Mouse (Mus musculus): ENCODE data around the gene Agr2.

Agr2 gene

GRCm38 (mm10) chr12:36019572-36019971, 26.9 kb downstream of the Agr2 start:
- ChIA-PET CTCF (interaction anchor here in 2 of 4 experiments (0.6 kb wide), 2 partner anchors 28 to 52 kb away, joined by 4 to 6 read pairs; no protein-coding TSS in a partner anchor), POLR2A (interaction anchor here in 3 of 4 experiments (0.6 to 1.6 kb wide), 4 partner anchors 10 to 42 kb away, joined by 3 to 7 read pairs (median 4); no protein-coding TSS in a partner anchor)

GRCm38 (mm10) chr12:36020081-36020480, 27.4 kb downstream of the Agr2 start:
- ChIA-PET POLR2A (interaction anchor here in 3 of 4 experiments (0.6 to 2.0 kb wide), 11 partner anchors 9 to 583 kb away, joined by 3 to 8 read pairs (median 4); partner anchors contain the start of gene Tspan13 (in 1 of the 3)), CTCF (interaction anchor here in 2 of 4 experiments (0.6 kb wide), 2 partner anchors 28 to 52 kb away, joined by 4 to 6 read pairs; no protein-coding TSS in a partner anchor)

- ChIA-PET POLR2A (interaction anchor here in 3 of 4 experiments (0.7 to 2.0 kb wide), 9 partner anchors 9 to 189 kb away, joined by 3 to 8 read pairs (median 4); partner anchors contain the start of gene Tspan13 (in 1 of the 3)), CTCF (interaction anchor here in 1 of 4 experiments (0.7 kb wide), 1 partner anchor 22 kb away, joined by 6 read pairs; no protein-coding TSS in a partner anchor)
These were observed 28.0 kb downstream of the Agr2 start for GRCm38 (mm10) chr12:36020710-36021109.

- ChIA-PET CTCF (interaction anchor here in 2 of 4 experiments (0.7 kb wide), 2 partner anchors 130 to 383 kb away, joined by 3 to 25 read pairs; no protein-coding TSS in a partner anchor), POLR2A (interaction anchor here in 3 of 4 experiments (0.7 to 2.2 kb wide), 5 partner anchors 10 to 130 kb away, joined by 3 to 14 read pairs (median 5); partner anchors contain the start of genes Tspan13 (in 2 of the 3) and Ankmy2 (in 1 of the 3))
These were observed 33.4 kb downstream of the Agr2 start for GRCm38 (mm10) chr12:36026126-36026525.

DNA sequence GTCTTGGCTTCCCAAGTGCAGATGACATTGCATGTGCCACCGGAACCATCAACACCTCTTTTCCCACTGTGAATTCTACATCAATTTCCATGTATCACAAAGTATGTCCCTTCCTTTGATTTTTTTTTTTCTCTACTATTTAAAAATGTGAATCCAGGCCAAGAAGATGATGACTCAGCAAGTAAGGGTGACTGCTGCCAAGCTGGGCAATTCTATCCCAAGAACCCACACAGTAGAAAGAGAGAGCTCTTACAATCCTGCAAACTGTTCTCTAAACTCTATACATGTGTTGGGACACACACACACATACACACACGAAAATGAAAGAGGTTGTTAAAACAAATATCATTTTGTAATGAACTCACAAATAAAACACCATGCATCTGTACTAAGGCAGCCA, 34.5 kb downstream of the Agr2 start:
- CTCF ChIA-PET, result interaction anchor here in 1 of 4 experiments (0.7 kb wide), 2 partner anchors 19 kb away, joined by 3 read pairs; no protein-coding TSS in a partner anchor

DNA sequence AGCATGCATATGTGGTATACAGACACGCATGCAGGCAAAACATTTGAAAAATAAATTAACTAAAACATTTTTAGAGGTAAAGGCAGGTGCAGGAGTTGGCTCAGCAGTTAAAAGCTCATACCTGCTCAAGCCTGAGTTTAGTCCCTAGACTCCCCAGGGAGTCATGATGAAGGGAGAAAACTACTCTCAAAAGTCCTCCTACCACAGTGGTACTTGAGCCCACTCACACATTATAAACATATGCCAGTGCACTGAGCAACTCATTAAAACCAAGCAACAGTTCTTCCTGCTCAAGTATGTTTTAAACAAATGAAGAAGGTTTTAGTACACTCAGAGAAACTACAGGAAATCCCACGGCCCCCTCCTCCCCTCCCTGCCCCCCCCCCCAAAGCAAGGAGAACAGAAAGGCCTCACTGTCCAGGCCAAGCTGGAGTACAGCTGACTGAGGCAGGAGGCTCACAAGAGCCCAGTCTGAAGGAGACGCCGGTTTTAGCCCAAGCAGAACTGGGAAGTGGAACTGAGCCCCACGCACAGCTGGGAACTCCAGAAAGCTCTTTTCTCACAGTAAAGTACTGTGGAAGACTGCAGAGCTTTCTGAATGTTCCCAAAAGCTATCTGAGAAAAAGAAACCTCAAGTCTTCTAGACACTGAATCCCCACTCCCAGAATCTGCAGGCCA, 36.4 kb downstream of the Agr2 start:
- POLR2A ChIA-PET, result interaction anchor here in 2 of 4 experiments (1.2 to 2.8 kb wide), 3 partner anchors 8 to 12 kb away, joined by 4 to 20 read pairs (median 5); partner anchors contain the start of gene Tspan13 (in 1 of the 2)
- CTCF ChIA-PET, result interaction anchor here in 2 of 4 experiments (0.5 to 0.8 kb wide), 3 partner anchors 12 to 1273 kb away, joined by 3 to 4 read pairs (median 3); no protein-coding TSS in a partner anchor

More for the DNA sequence above, 34.5 kb downstream of the Agr2 start:
- POLR2A ChIA-PET, result interaction anchor here in 3 of 4 experiments (0.6 to 2.2 kb wide), 5 partner anchors 9 to 120 kb away, joined by 3 to 14 read pairs (median 4); partner anchors contain the start of gene Tspan13 (in 1 of the 3)

DNA sequence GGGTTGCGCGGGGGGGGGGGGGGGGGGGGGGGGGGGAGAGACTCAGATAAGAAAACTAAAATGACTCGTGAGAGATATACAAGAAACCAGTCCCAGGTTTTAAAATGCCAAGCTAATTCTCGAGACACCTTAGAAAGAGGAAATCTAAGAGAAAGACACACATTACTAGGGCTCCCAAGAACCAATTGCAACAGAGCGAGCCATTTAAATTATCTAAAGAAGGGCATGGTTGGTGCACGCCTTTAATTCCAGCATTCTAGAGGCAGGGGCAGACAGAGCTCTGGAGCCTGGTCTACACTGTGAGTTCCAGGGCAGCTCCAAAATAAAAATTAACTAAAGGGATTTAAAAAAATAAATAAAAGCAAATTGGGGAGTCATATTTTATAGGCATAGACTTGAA, 37.0 kb downstream of the Agr2 start:
- POLR2A ChIA-PET, result interaction anchor here in 2 of 4 experiments (1.2 to 2.8 kb wide), 3 partner anchors 9 to 11 kb away, joined by 4 to 20 read pairs (median 5); partner anchors contain the start of gene Tspan13 (in 1 of the 2)
- CTCF ChIA-PET, result interaction anchor here in 1 of 4 experiments (0.6 to 0.8 kb wide), 2 partner anchors 12 to 183 kb away, joined by 3 read pairs; no protein-coding TSS in a partner anchor

DNA sequence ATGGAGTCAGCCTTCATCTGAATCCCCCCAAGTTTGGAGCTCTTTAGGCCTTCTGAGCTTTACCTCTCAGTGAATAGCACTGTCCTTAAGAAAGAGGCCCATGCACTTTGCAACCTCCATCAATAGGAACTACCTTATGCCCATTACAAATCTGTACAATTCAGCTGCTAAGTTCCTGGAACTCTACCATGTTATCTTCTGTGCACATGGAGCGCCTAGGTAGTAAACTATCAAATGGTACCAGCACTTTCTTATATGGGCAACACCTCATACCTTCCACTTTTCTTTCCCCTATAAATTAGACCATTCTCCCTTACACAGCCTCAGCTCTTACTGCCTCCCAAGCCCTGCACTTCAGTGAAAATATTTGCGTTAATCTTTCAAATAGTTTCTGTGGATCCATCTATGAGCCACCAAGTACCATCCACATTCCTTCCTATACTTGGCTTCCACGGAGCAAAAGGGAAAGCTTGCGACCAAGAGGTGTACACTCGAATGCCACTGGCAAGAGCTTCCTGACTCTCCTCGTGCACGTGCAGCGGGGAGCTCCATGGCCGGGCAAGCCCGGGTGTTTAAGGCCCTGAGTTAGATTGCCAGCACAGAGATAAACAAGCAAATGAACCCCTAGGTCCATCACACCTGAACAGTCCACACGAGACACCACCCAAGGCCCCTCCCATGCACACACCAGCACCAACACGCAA, 38.1 kb downstream of the Agr2 start:
- CTCF ChIA-PET, result interaction anchor here in 2 of 4 experiments (0.6 kb wide), 2 partner anchors 10 to 32 kb away, joined by 3 to 4 read pairs; no protein-coding TSS in a partner anchor
- POLR2A ChIA-PET, result interaction anchor here in 3 of 4 experiments (0.6 to 2.8 kb wide), 8 partner anchors 9 to 874 kb away, joined by 3 to 20 read pairs (median 4); partner anchors contain the start of gene Tspan13 (in 2 of the 3)

- CTCF ChIA-PET, result interaction anchor here in 1 of 4 experiments (0.5 kb wide), 1 partner anchor 9 kb away, joined by 4 read pairs; no protein-coding TSS in a partner anchor
- POLR2A ChIA-PET, result interaction anchor here in 1 of 4 experiments (2.6 kb wide), 1 partner anchor 9 kb away, joined by 12 read pairs; the partner anchor contains the start of gene Tspan13
These were observed 39.7 kb downstream of the Agr2 start for GRCm38 (mm10) chr12:36032419-36032818.

- CTCF ChIA-PET, result no interaction called here
These were observed 42.8 kb downstream of the Agr2 start for GRCm38 (mm10) chr12:36035501-36035900.

GRCm38 (mm10) chr12:36036121-36036520, 43.4 kb downstream of the Agr2 start:
- ChIA-PET CTCF (interaction anchor here in 1 of 4 experiments (0.6 kb wide), 1 partner anchor 510 kb away, joined by 3 read pairs; no protein-coding TSS in a partner anchor), POLR2A (interaction anchor here in 3 of 4 experiments (0.6 to 2.9 kb wide), 4 partner anchors 9 to 120 kb away, joined by 3 to 14 read pairs (median 4); partner anchors contain the start of gene Ankmy2 (in 1 of the 3))

More at GRCm38 (mm10) chr12:36035501-36035900, 42.8 kb downstream of the Agr2 start:
- POLR2A ChIA-PET, result interaction anchor here in 3 of 4 experiments (0.6 to 2.9 kb wide), 6 partner anchors 9 to 121 kb away, joined by 3 to 14 read pairs (median 3); partner anchors contain the start of gene Ankmy2 (in 1 of the 3)

DNA sequence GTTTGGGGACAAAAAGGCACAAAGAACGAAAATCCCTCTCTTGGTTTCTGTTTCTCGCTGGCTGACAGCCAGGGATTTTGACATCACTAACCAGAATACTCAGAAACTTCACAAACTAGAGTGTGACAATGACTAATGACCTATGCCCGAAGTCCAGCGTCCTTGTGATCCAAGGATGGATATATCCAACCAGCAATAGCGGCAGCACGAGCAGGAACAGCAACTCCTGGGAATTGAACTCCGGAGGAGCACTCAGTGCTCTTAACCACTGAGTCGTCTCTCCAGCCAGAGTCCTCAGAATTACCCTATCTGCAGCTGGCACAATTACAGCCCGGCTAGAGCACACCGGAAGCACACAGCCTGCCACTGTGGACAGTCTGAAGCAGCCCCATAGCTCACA, 44.1 kb downstream of the Agr2 start:
- CTCF ChIA-PET, result no interaction called here
- POLR2A ChIA-PET, result interaction anchor here in 1 of 4 experiments (2.9 kb wide), 1 partner anchor 10 kb away, joined by 14 read pairs; no protein-coding TSS in a partner anchor

DNA sequence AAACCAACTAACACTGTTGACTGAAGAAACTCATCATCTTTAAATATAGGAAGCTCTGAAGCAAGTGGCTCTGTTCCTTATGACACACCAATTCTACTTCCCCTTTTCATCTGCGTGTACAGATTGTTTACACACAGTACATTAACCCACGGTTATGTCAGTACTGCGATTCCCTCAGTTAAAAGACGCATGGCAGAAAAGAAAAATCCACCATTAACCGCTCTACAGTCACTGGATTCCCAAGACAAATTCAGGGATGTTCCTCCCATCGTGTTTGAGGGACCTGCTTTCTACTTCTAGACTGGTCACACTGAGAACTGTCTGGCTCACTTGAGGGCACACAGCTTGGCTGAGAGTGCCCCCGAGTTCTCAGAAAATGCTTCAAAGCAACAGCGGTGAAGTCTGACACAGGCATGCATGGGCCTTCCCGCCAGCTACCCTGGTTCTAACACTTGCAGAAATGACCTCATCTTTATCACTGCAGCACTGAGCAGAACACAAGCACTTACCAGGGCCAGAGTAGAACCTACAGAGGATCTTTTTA, 46.9 kb downstream of the Agr2 start:
- POLR2A ChIA-PET, result interaction anchor here in 2 of 4 experiments (1.2 to 3.7 kb wide), 2 partner anchors 9 kb away, joined by 3 to 20 read pairs; no protein-coding TSS in a partner anchor
- CTCF ChIA-PET, result interaction anchor here in 1 of 4 experiments (0.7 kb wide), 1 partner anchor 174 kb away, joined by 3 read pairs; no protein-coding TSS in a partner anchor

GRCm38 (mm10) chr12:36040571-36041280, 48.0 kb downstream of the Agr2 start:
- ChIA-PET POLR2A (interaction anchor here in 3 of 4 experiments (0.6 to 3.7 kb wide), 17 partner anchors 9 to 1106 kb away, joined by 3 to 24 read pairs (median 5); partner anchors contain the start of genes Ankmy2 (in 2 of the 3) and Bzw2 (in 2 of the 3)), CTCF (interaction anchor here in 3 of 4 experiments (0.6 to 0.9 kb wide), 4 partner anchors 10 to 173 kb away, joined by 3 read pairs; no protein-coding TSS in a partner anchor)

GRCm38 (mm10) chr12:36041281-36041589, 48.5 kb downstream of the Agr2 start:
- POLR2A ChIA-PET, result interaction anchor here in 3 of 4 experiments (0.6 to 3.7 kb wide), 18 partner anchors 9 to 1076 kb away, joined by 3 to 24 read pairs (median 5); partner anchors contain the start of genes Ankmy2 (in 2 of the 3) and Bzw2 (in 2 of the 3)
- CTCF ChIA-PET, result interaction anchor here in 3 of 4 experiments (0.6 to 0.9 kb wide), 4 partner anchors 10 to 58 kb away, joined by 3 to 4 read pairs (median 3); no protein-coding TSS in a partner anchor

DNA sequence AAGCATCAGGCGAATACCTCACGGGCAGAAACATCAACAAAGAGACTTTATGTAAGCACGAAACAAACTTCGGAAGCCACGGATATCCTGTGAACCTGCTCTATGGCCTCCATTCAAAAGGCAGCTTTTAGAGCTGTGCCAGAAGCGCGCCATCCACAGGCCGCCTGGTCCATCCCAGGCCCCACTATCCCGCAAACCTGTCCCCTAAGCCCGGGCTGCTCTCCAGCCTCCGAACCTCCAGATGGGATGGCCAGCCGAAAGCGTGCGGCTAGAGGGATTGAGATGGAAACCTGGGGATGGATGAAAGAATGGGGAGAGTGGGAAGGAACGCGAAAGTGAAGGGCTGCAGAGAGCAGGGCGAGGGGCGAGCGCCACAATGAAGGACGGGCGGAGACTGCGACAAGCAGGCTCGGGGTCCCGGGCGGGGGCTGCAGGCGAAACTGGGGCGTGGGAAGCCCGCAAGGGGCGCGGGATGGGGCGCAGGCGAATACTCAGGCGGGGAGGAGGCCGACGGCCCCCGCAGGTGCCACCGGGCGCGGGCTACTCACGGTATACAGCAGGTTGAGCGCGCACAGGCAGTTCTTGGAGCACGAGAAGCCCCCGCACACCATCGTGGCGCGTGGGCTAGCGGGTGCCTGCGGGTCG, 49.1 kb downstream of the Agr2 start:
- ChIA-PET CTCF (interaction anchor here in 3 of 4 experiments (0.7 to 1.0 kb wide), 4 partner anchors 12 to 58 kb away, joined by 3 to 7 read pairs (median 4); no protein-coding TSS in a partner anchor), POLR2A (interaction anchor here in 2 of 4 experiments (0.6 to 3.7 kb wide), 23 partner anchors 8 to 649 kb away, joined by 3 to 24 read pairs (median 4); partner anchors contain the start of genes Ankmy2 (in 2 of the 2) and Bzw2 (in 2 of the 2))

Data from embryonic stem cell, embryonic (primary cell).